Mouse (Mus musculus) ES-E14 (cell line): ENCODE results near the gene Neurl4.

Experiments
- HCFC1 ChIP-seq: IDR thresholded peaks from 2 replicates; pipeline ENCODE4 v1.6.1; 2012; ENCODE audit warnings: low read length, inconsistent platforms, borderline replicate concordance; ENCODE audit not compliant: insufficient read depth
- MAFK ChIP-seq: IDR thresholded peaks from 2 replicates; pipeline ENCODE4 v1.6.1; 2014; ENCODE audit warnings: mild to moderate bottlenecking, low read depth, low read length, inconsistent platforms; ENCODE audit not compliant: insufficient read depth

- TF ChIP-seq MAFK: no peak
- no peak for TF ChIP-seq HCFC1
Observed at GRCm38 (mm10) chr11:69899870-69900269, 1.0 kb upstream of the Neurl4 start.
